Mouse (Mus musculus) midbrain, postnatal 0 days (tissue): Measurements from ENCODE around the gene Plrg1. TPM values are rescaled to one million over a fixed set of nuclear protein-coding genes. Genes with fewer than 3 reads are reported as not detected.
A peak's percentile ranks its signal among the peaks of the same experiment; 100 is the strongest.

ENCODE experiments used
- ATAC-seq: fragments of 200-750 bp; cut with Nextera tagmentation; 2 replicates; pipeline ENCODE4 v1.8.0; 2017; ENCODE audit warnings: moderate number of reproducible peaks, mild to moderate bottlenecking, moderate TSS enrichment, moderate library complexity; ENCODE audit not compliant: low FRiP score
- DNase-seq: peaks from one replicate; pipeline ENCODE4 v3.0.0-alpha.2; 2015; ENCODE audit warnings: low spot score
- H3K27ac ChIP-seq: fragments of 300-500 bp; sonication (generic); 2 replicates; pipeline ENCODE4 v1.5.1; 2014; ENCODE audit warnings: low read depth, mild to moderate bottlenecking, low read length, mixed read lengths
- H3K27me3 ChIP-seq: fragments of 300-500 bp; sonication (generic); 2 replicates; pipeline ENCODE4 v1.6.1; 2014; ENCODE audit warnings: low read length, control low read depth, mixed read lengths; ENCODE audit not compliant: insufficient read depth
- H3K36me3 ChIP-seq: fragments of 300-500 bp; sonication (generic); 2 replicates; pipeline ENCODE4 v1.6.1; 2014; ENCODE audit warnings: low read length, control low read depth, mixed read lengths; ENCODE audit not compliant: insufficient read depth
- H3K4me1 ChIP-seq: fragments of 300-500 bp; sonication (generic); 2 replicates; pipeline ENCODE4 v1.6.1; 2014; ENCODE audit warnings: mild to moderate bottlenecking, control low read depth, antibody characterized with exemption, low read length, mixed read lengths; ENCODE audit not compliant: insufficient read depth
- H3K4me2 ChIP-seq: fragments of 300-500 bp; sonication (generic); 2 replicates; pipeline ENCODE4 v1.6.1; 2014; ENCODE audit warnings: low read depth, mild to moderate bottlenecking, low read length, mixed read lengths; ENCODE audit not compliant: poor library complexity, severe bottlenecking
- H3K4me3 ChIP-seq: fragments of 300-500 bp; sonication (generic); 2 replicates; pipeline ENCODE4 v1.5.1; 2014; ENCODE audit warnings: low read depth, mild to moderate bottlenecking, low read length, moderate library complexity
- H3K9ac ChIP-seq: fragments of 300-500 bp; sonication (generic); replicated peaks from 2 replicates; pipeline ENCODE4 v1.6.1; 2014; ENCODE audit warnings: mild to moderate bottlenecking, low read length, moderate library complexity, mixed read lengths; ENCODE audit not compliant: poor library complexity, severe bottlenecking
- H3K9me3 ChIP-seq: fragments of 300-500 bp; sonication (generic); 2 replicates; pipeline ENCODE4 v1.6.1; 2016; ENCODE audit warnings: low read length, control low read depth
- CTCF ChIP-seq: IDR thresholded peaks from 2 replicates; pipeline ENCODE4 v1.5.1; 2016; ENCODE audit warnings: antibody characterized with exemption, mild to moderate bottlenecking
- WGBS: fragments of 180-500 bp; shearing (Covaris S2); extraction: QIAGEN DNeasy Blood & Tissue Kit; methylation state at CpG from one replicate; pipeline ENCODE4 v1.1.7; 2014; 5-methylcytosine and 5-hydroxymethylcytosine counted together
- polyA plus RNA-seq: library from polyadenylated mRNA; unstranded; fragments of >200 nt; fragmentation: Nextera tagmentation; extraction: Ambion mirVana; gene quantifications from 2 replicates; pipeline ENCODE4 v1.2.1, GENCODE M21; 2015
- total RNA-seq: library from RNA; depleted of rRNA; stranded (reverse); fragments of >200 nt; gene quantifications from 2 replicates; pipeline ENCODE4 v1.2.3, GENCODE M21; 2014

The Plrg1 gene
- total and polyA plus RNA-seq, 2 experiments from 2014 or later: 65.7 to 78.0 TPM

DNA sequence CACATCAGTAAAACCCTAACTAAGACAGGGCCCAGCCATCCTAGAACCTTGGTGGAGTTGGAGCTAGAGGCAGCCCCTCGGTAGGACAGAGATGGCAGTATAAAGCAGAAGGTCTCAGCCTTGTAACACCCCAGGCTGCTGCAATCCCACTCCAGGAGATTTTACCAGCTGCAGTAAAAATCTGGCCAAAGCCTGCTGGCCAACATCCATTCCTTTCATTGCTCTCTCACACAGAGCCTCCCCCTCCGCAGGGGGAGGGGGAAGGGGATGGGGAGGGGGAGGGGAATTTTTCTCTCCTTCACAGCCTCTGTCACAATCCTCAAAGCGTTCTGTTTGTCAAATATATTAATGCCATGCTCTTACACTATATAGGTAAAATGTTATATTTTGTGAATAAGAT lies 21.2 kb downstream of the Plrg1 start:
- TF ChIP-seq CTCF: no peak
- peak; percentile 47 for DNase-seq

DNA sequence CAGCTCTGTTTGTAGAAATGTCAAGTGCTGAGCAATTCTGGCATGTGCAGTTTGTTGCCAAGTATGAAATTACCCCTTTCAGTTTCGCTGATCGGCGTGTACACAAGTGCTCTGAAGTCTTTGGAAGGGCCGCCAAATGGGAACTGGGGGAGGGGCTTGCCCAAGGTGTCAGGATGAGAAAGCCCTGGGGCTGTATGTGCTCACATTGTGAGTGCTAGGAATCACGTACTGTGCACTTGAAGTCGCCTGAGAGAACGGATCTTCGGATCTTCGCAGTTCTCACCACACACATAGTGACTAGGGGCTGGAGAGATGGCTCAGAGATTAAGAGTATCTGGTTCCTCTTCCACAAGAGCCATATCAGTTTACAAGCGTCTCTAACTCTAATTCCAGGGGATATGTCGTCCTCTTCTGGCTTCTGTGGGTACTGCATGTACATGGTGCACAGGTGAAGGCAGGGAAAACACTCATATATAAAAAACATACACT lies 25.3 kb downstream of the Plrg1 start:
- peak; percentile 97 for TF ChIP-seq CTCF
- H3K36me3 ChIP-seq: peaks cover under 1% of the 10 kb centered on the region; the same call in 1 of the 2 replicates
- H3K4me2 ChIP-seq: peak overlapping the region; percentile 41
- no peak overlapping the region for H3K27ac ChIP-seq
- ATAC-seq: peak; percentile 59; the same call in 1 of the 2 replicates
- 0 out of 2 replicates have a peak overlapping the region, but pooled peaks have one; percentile 29 for H3K9ac ChIP-seq
- 6% methylated on average over 11 of the region's 11 CpGs for WGBS
- H3K27me3 ChIP-seq: no peaks in the 10 kb centered on the region
- peaks cover 2% of the 10 kb centered on the region; the same call in 1 of the 2 replicates for H3K4me1 ChIP-seq
- peak overlapping the region; percentile 14; the same call in 1 of the 2 replicates for H3K4me3 ChIP-seq
- peak; percentile 71 for DNase-seq
- H3K9me3 ChIP-seq: no peaks in the 10 kb centered on the region

More for the DNA sequence above, 21.2 kb downstream of the Plrg1 start:
- no peak overlapping the region for H3K9ac ChIP-seq
- ATAC-seq: peak; percentile 26; the same call in 1 of the 2 replicates
- H3K9me3 ChIP-seq: no peaks in the 10 kb centered on the region
- peaks cover 6% of the 10 kb centered on the region for H3K36me3 ChIP-seq
- H3K4me2 ChIP-seq: no peak overlapping the region
- H3K27ac ChIP-seq: no peak overlapping the region
- no peaks in the 10 kb centered on the region for H3K27me3 ChIP-seq
- WGBS: 40% methylated on average over 2 of the region's 3 CpGs
- H3K4me3 ChIP-seq: no peak overlapping the region
- peaks cover 2% of the 10 kb centered on the region; the same call in 1 of the 2 replicates for H3K4me1 ChIP-seq

- H3K4me1 ChIP-seq: peaks cover 8% of the 10 kb centered on the region; the same call in 1 of the 2 replicates
- H3K36me3 ChIP-seq: no peaks in the 10 kb centered on the region
- ATAC-seq (no peak), DNase-seq (no peak)
- no peak overlapping the region for H3K4me2 ChIP-seq
- no peaks in the 10 kb centered on the region for H3K9me3 ChIP-seq
- no peak overlapping the region for H3K9ac ChIP-seq
- 28% methylated on average over 6 of the region's 6 CpGs for WGBS
- H3K27ac ChIP-seq: no peak overlapping the region
- no peak overlapping the region for H3K4me3 ChIP-seq
- H3K27me3 ChIP-seq: no peaks in the 10 kb centered on the region
- no peak for TF ChIP-seq CTCF
Measured at GRCm38 (mm10) chr3:83097586-83097985, 42.3 kb downstream of the Plrg1 start.

GRCm38 (mm10) chr3:83098546-83099034 lies 43.3 kb downstream of the Plrg1 start:
- 4% methylated on average over 14 of the region's 14 CpGs for WGBS
- peak; percentile 72 for DNase-seq

DNA sequence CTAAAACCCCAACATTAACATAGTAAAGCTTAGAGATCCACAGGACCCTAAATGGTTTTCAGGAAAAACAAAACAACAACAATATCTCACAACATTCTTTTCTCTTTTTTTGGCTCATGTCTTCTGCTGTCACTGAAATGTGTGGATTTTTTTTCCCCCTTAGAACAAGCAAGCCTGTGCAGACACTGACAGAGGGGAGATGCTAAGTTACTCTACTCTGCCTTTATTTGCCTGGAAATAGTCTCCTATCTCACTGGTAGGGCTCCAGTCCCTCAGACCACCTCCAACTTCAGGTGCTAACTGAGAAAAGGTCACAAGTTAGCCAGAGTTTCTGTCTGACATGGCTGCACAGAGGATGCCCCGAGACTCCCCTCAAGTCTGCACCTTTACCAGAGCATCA lies 43.8 kb downstream of the Plrg1 start:
- H3K4me1 ChIP-seq: peaks cover 8% of the 10 kb centered on the region; the same call in 1 of the 2 replicates
- 0 out of 2 replicates have a peak overlapping the region, but pooled peaks have one; percentile 30 for H3K9ac ChIP-seq
- no peaks in the 10 kb centered on the region for H3K27me3 ChIP-seq
- H3K36me3 ChIP-seq: no peaks in the 10 kb centered on the region
- ATAC-seq (no peak), DNase-seq (no peak)
- H3K27ac ChIP-seq: peak overlapping the region; percentile 65
- peak overlapping the region; percentile 34; the same call in 1 of the 2 replicates for H3K4me3 ChIP-seq
- TF ChIP-seq CTCF: no peak
- peak overlapping the region; percentile 58 for H3K4me2 ChIP-seq
- no peaks in the 10 kb centered on the region for H3K9me3 ChIP-seq
- WGBS: 67% methylated on average over 1 of the region's 1 CpGs

More at GRCm38 (mm10) chr3:83098546-83099034, 43.3 kb downstream of the Plrg1 start:
- Histone ChIP-seq H3K27me3 (no peaks in the 10 kb centered on the region), H3K36me3 (no peaks in the 10 kb centered on the region), H3K9me3 (no peaks in the 10 kb centered on the region), H3K4me3 (peak overlapping the region; percentile 34), H3K4me2 (peak overlapping the region; percentile 58), H3K27ac (peak overlapping the region; percentile 65), H3K9ac (0 out of 2 replicates have a peak overlapping the region, but pooled peaks have one; percentile 30), H3K4me1 (peaks cover 8% of the 10 kb centered on the region; the same call in 1 of the 2 replicates)
- peak; percentile 71; the same call in 1 of the 2 replicates for ATAC-seq
- TF ChIP-seq CTCF: no peak

DNA sequence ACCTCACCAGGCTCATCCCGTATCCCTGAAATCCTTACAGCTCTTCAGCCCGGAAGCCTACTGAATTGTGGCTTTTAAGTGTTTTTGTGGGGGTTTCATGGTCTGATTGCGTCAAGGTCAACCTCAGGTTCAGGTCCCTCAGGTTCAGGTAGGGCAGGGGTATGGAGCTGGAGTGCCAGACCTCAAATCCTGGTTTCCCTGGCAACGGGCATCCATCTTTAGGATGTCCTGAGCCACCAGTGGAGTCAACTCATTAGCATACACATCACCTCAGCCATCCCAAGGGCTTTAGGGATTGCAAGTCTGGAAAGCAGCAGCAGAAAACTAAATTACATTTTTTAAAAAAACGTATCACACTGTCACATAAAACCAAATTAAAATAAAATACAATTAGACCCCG lies 44.3 kb downstream of the Plrg1 start:
- Histone ChIP-seq H3K4me1 (peaks cover 8% of the 10 kb centered on the region; the same call in 1 of the 2 replicates), H3K27ac (no peak overlapping the region), H3K9me3 (no peaks in the 10 kb centered on the region), H3K4me3 (no peak overlapping the region), H3K27me3 (no peaks in the 10 kb centered on the region), H3K36me3 (no peaks in the 10 kb centered on the region), H3K9ac (no peak overlapping the region), H3K4me2 (no peak overlapping the region)
- ATAC-seq (no peak), DNase-seq (no peak)
- TF ChIP-seq CTCF: no peak
- 64% methylated on average over 6 of the region's 6 CpGs for WGBS
